ENCODE assay signal across 23 mouse cellular contexts in genomic region chr15:12036675-12037074, GRCm38 (mm10). TPM values are rescaled to one million over a fixed set of nuclear protein-coding genes. Genes with fewer than 3 reads are reported as not detected.
A peak's percentile ranks its signal among the peaks of the same experiment; 100 is the strongest.
DNase-seq lines count a peak whose midpoint lies in the region; TF ChIP-seq lines count a peak whose summit lies in the region.
"Had no signal": no experiment of that assay in that cellular context is flagged by ENCODE, and none has a peak within 500 bp of the region (broad histone marks: within the 10 kb centered on the region; RNA-seq: fewer than 3 reads in every experiment).

No protein-coding gene starts in this region.

- peak overlapping the region; percentile 20 to 48 (median 26) for H3K4me3 ChIP-seq in CH12.LX (replicated peaks in 1 of 3; ENCODE audit: low read depth in 2 of 3, low read length in 2 of 3, poor library complexity in 1 of 3)
- peak overlapping the region; percentile 53 to 54; a peak in 3 of 4 replicates for H3K4me3 ChIP-seq in ES-E14 (ENCODE audit: insufficient read depth in 1 of 2, low read depth in 1 of 2, low read length in 2 of 2, poor library complexity in 1 of 2, severe bottlenecking in 1 of 2)
- no peak overlapping the region for H3K4me3 ChIP-seq in gastrocnemius, adult 2 months
- H3K4me3 ChIP-seq: forebrain, embryonic 13.5 days; heart, adult 2 months; hindbrain, embryonic 10.5 days; hindbrain, embryonic 15.5 days; limb, embryonic 12.5 days; midbrain, embryonic 13.5 days had no signal

- peak overlapping the region; percentile 65 for H3K4me2 ChIP-seq in CH12.LX (ENCODE audit: insufficient read depth, low read depth, poor library complexity, severe bottlenecking)
- H3K4me2 ChIP-seq: forebrain, embryonic 13.5 days; hindbrain, embryonic 15.5 days; limb, embryonic 12.5 days; midbrain, embryonic 13.5 days had no signal

- no peak for TF ChIP-seq POLR2A in CH12.LX (IDR thresholded peaks at IDR 0.05; ENCODE audit: low read depth, low read length)

- H3K79me2 ChIP-seq in CH12.LX (replicated peaks; ENCODE audit: control insufficient read depth, extremely low read depth, insufficient read depth, poor library complexity, severe bottlenecking), result no peaks in the 10 kb centered on the region; the same call in 1 of the 2 replicates

- dilution Hi-C loops in CH12.LX (cut with MboI; ENCODE audit: extremely low pct_ligation_motif_present, extremely low pct_unique_long_range_greater_than_20kb, low sequenced_read_pairs), result no loop called here

- H3K27ac ChIP-seq in CH12.LX (ENCODE audit: insufficient read depth, low read depth) (peak overlapping the region; percentile 83), ES-E14 (ENCODE audit: insufficient read depth, low read depth, low read length, poor library complexity, severe bottlenecking) (peak overlapping the region; percentile 88)
- no peak overlapping the region for H3K27ac ChIP-seq in gastrocnemius, adult 2 months
- H3K27ac ChIP-seq: forebrain, embryonic 13.5 days; heart, adult 2 months; hindbrain, embryonic 10.5 days; hindbrain, embryonic 15.5 days; limb, embryonic 12.5 days; midbrain, embryonic 13.5 days had no signal

- in situ Hi-C loops in CH12.LX (cut with MboI; ENCODE audit: low pct_ligation_motif_present, low pct_unique_long_range_greater_than_20kb, low sequenced_read_pairs) (no loop called here), ES-E14 (cut with MboI; ENCODE audit: low sequenced_read_pairs in 2 of 2, unreplicated experiment in 2 of 2) (no loop called here)

- H3K9ac ChIP-seq in CH12.LX (ENCODE audit: insufficient read depth, low read depth), result peak overlapping the region; percentile 72
- H3K9ac ChIP-seq in ES-E14 (ENCODE audit: insufficient read depth, low read depth, low read length, poor library complexity, severe bottlenecking), result peak overlapping the region; percentile 76
- H3K9ac ChIP-seq: forebrain, embryonic 13.5 days; hindbrain, embryonic 15.5 days; limb, embryonic 12.5 days; liver, postnatal 0 days; midbrain, embryonic 13.5 days had no signal

- H3K9me3 ChIP-seq in CH12.LX (replicated peaks; ENCODE audit: low read length), result peaks cover 5% of the 10 kb centered on the region
- H3K9me3 ChIP-seq in ES-E14 (ENCODE audit: control insufficient read depth, insufficient read depth, low read depth, low read length), result no peaks in the 10 kb centered on the region
- H3K9me3 ChIP-seq: G1E; hindbrain, embryonic 10.5 days; hindbrain, embryonic 15.5 days; limb, embryonic 12.5 days; midbrain, embryonic 13.5 days had no signal

- H3K27me3 ChIP-seq in CH12.LX (replicated peaks), result no peaks in the 10 kb centered on the region
- H3K27me3 ChIP-seq: forebrain, embryonic 13.5 days; hindbrain, embryonic 15.5 days; limb, embryonic 12.5 days; midbrain, embryonic 13.5 days had no signal

- no peak for TF ChIP-seq CTCF in CH12.LX (conservative IDR thresholded peaks at IDR 0.05 in 1 of 2, IDR thresholded peaks at IDR 0.05 in 1 of 2; ENCODE audit: low read depth in 2 of 2, low read length in 2 of 2)
- TF ChIP-seq CTCF in gastrocnemius, adult 2 months (IDR thresholded peaks at IDR 0.05), result no peak

- H3K4me1 ChIP-seq in CH12.LX (ENCODE audit: control insufficient read depth in 1 of 2, insufficient read depth in 2 of 2) (peaks cover 31 to 81% of the 10 kb centered on the region in 2 experiments), ES-E14 (ENCODE audit: control insufficient read depth in 2 of 2, insufficient read depth in 2 of 2, low read length in 2 of 2, poor library complexity in 1 of 2) (peaks cover 15 to 23% of the 10 kb centered on the region in 2 experiments; a peak in 3 of 4 replicates)

- intact Hi-C loops in left cerebral cortex, postnatal 36 days (cut with DNase I), result loop anchor here (5.0 kb wide), 1 partner anchor 39 kb away; the partner anchor contains the start of gene Sub1
- intact Hi-C loops in left cerebral cortex, postnatal 14 days (cut with DNase I), result loop anchor here (5.0 kb wide), 1 partner anchor 44 kb away; no protein-coding TSS in a partner anchor
- intact Hi-C loops in gastrocnemius, adult 2 months (cut with DNase I), result loop anchor here (5.0 kb wide), 1 partner anchor 64 kb away; no protein-coding TSS in a partner anchor
- intact Hi-C loops in gastrocnemius, postnatal 36 days (cut with DNase I), result loop anchor here (2.0 kb wide), 1 partner anchor 64 kb away; no protein-coding TSS in a partner anchor

- TF ChIP-seq RAD21 in CH12.LX (IDR thresholded peaks at IDR 0.05; ENCODE audit: low read depth, low read length), result no peak

- TF ChIP-seq EP300 in CH12.LX (IDR thresholded peaks at IDR 0.05; ENCODE audit: low read length), result no peak

- peak; percentile 20 to 21 for DNase-seq in left cerebral cortex, postnatal 36 days (ENCODE audit: low spot score in 2 of 2)
- DNase-seq in left cerebral cortex, postnatal 14 days (ENCODE audit: low spot score in 2 of 2), result no peak
- no peak for DNase-seq in CH12.LX (ENCODE audit: extremely low read depth)
- no peak for DNase-seq in ES-E14 (ENCODE audit: low read depth, low spot score)
- DNase-seq in testis, postnatal 10 days (ENCODE audit: low spot score), result peak; percentile 62
- DNase-seq in gastrocnemius, adult 2 months, result no peak
- DNase-seq in gastrocnemius, postnatal 36 days, result no peak
- DNase-seq: adrenal gland, adult 2 months; cerebellum, adult 8-10 months; cerebellum, postnatal 25 days; gastrocnemius, postnatal 14 days; heart, adult 2 months; kidney, adult 11 months; kidney, postnatal 14 days; layer of hippocampus, adult 9-11 months; right cerebral cortex, postnatal 4 days had no signal

- H3K36me3 ChIP-seq in CH12.LX (replicated peaks in 1 of 2; ENCODE audit: control insufficient read depth in 1 of 2, insufficient read depth in 1 of 2, low read length in 1 of 2), result peaks cover 0 to 1% of the 10 kb centered on the region in 2 experiments
- H3K36me3 ChIP-seq in ES-E14 (ENCODE audit: control insufficient read depth, insufficient read depth, low read length, poor library complexity, severe bottlenecking), result no peaks in the 10 kb centered on the region
- H3K36me3 ChIP-seq: G1E; hindbrain, embryonic 10.5 days; hindbrain, embryonic 15.5 days; limb, embryonic 12.5 days; midbrain, embryonic 13.5 days had no signal

TF ChIP-seq in CH12.LX, 34 proteins besides CTCF, POLR2A, EP300 and RAD21:
- TF ChIP-seq CHD1 (IDR thresholded peaks at IDR 0.05; ENCODE audit: low read depth, low read length) (no peak), SIN3A (IDR thresholded peaks at IDR 0.05; ENCODE audit: low read length) (0 out of 2 replicates have a peak, but pooled peaks have one; percentile 9)

TF ChIP-seq in ES-E14, 5 proteins besides CTCF, POLR2A, EP300 and RAD21:
- 0 out of 2 replicates have a peak, but pooled peaks have one; percentile 4 for TF ChIP-seq HCFC1 (IDR thresholded peaks at IDR 0.05; ENCODE audit: borderline replicate concordance, insufficient read depth, low read length)
- no peak for TF ChIP-seq ZNF384 (IDR thresholded peaks at IDR 0.05; ENCODE audit: low read depth, low read length)

RNA-seq across cellular contexts. Expression of gene Sub1, which starts 39.9 kb away (rescaled TPM):
- 100 to 1,000 TPM; 295 to 303 TPM for total RNA-seq in left cerebral cortex, postnatal 36 days (2021)
- total RNA-seq in left cerebral cortex, postnatal 14 days (2021), result 100 to 1,000 TPM; 308 to 316 TPM
- total RNA-seq in CH12.LX (2012; rRNA removed) (553 and 781 TPM in 2 replicates), CH12.LX (2014; rRNA removed) (2,677 and 3,148 TPM in 2 replicates), ES-E14 (2012; rRNA removed) (212 and 301 TPM in 2 replicates)
- 1,927 and 2,021 TPM in 2 replicates for polyA plus RNA-seq in CH12.LX (2012; ENCODE audit: insufficient read length, low read depth)
- total RNA-seq in gastrocnemius, adult 2 months (2021), result 100 to 1,000 TPM in 1 of 2 experiments, 10 to 100 TPM in 1; 76.1 to 121 TPM
- 10 to 100 TPM; 74.9 to 81.2 TPM for total RNA-seq in gastrocnemius, postnatal 36 days (2021)

Comparison
In these comparisons a context has a peak if more than half of its experiments do, and no peak if none do; other contexts are left out.
1. DNase-seq: peak in left cerebral cortex, postnatal 36 days (2 of 2) and testis, postnatal 10 days (single experiment); none in left cerebral cortex, postnatal 14 days (0 of 2), CH12.LX (single experiment), ES-E14 (single experiment), gastrocnemius, adult 2 months (single experiment) and gastrocnemius, postnatal 36 days (0 of 2).